Mouse (Mus musculus) lung, adult 2 months (tissue): ENCODE data around the gene Shisa8.

Experiments
- CTCF ChIP-seq: fragments of 200-500 bp; IDR thresholded peaks from 2 replicates; pipeline ENCODE4 v1.5.1; 2011; ENCODE audit warnings: mild to moderate bottlenecking, low read length, control low read depth; ENCODE audit not compliant: insufficient read depth
- POLR2A ChIP-seq: fragments of 200-500 bp; IDR thresholded peaks from 2 replicates; pipeline ENCODE4 v1.6.1; 2011; ENCODE audit warnings: low read depth, mild to moderate bottlenecking, control low read depth, low read length, borderline replicate concordance; ENCODE audit errors: extremely low read depth

DNA sequence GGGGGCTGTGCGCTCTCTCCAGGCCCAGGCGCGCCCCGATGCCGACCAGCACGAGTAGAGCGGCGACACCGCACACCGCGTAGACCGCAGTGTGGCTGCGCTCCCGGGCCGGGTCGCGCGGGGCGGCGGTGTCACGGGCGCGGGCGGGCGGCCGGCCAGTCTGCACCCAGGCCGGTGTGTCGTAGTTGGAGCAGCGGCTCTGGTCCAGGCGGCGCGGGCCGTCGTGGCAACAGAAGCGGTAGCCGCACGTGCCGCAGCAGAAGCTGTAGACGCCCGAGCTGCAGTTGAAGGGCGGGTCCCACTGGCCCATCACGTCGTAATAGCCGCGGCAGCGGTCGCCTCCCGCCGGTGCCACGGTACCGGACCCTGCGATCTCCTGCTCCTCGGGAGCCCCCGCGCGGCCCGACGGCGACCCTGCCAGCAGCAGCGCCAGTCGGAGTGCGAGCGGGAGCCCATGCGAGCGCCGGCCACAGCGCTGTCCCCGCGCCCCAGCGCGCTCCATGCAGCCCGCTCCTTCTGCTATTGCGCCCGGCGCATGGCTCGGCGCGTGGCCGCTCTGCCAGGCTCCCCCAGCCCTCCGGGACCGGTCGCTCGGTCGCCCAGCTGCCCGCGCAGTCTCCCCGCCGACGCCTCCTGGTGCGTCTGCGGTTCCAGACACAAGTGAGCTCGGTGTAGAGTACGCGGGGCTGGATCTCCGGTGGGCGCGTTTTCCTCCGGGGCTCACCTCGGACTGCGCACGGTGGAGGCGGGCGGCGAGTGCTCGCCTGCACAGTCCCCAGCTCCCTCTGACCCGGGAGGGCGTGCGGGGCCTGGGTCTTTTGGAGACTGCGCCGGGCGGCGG, 484 bp downstream of the Shisa8 start:
- TF ChIP-seq POLR2A (no peak), CTCF (no peak)
